ENCODE assay signal across 7 mouse cellular contexts in the genomic region with DNA sequence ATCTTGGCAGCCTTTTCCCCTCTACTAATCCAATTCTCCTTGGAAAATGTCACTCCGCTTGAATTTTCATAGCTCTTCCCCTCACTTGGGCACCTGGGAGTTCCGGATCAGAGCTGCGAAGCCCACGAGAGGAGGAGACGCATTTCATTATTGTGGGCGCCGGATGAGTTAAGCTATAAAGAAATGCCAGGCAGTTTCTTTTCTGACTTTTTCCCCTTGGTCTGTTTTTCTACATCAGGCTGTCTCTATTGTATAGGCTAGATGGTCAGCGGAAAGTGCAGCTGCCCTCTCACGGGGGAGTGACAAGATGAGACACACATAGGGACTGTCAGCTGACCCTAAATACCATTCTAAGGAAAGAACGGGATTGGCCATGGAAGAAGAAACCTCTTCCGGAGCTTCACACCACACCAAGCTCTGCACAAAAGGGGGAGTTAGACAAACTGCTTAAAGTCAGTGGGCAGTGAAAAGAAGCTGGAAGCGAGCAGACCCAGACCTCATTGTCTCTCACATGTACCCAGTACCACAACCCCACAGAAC.
DNase-seq lines count a peak whose midpoint lies in the region; ATAC-seq and TF ChIP-seq lines count a peak whose summit lies in the region.

No protein-coding gene starts in this region.

- no peak overlapping the region for H3K9ac ChIP-seq in kidney, postnatal 0 days (ENCODE audit: low read depth, low read length)
- H3K9ac ChIP-seq in heart, embryonic 12.5 days, result no peak overlapping the region
- H3K9ac ChIP-seq in liver, postnatal 0 days (replicated peaks), result no peak overlapping the region
- H3K9ac ChIP-seq in intestine, embryonic 16.5 days (ENCODE audit: low read depth, low read length), result no peak overlapping the region
- H3K9ac ChIP-seq in forebrain, embryonic 15.5 days (replicated peaks), result no peak overlapping the region

- whole genome bisulfite sequencing in kidney, postnatal 0 days, result 48% methylated on average over 12 of the region's 12 CpGs
- WGBS in heart, embryonic 12.5 days, result 46% methylated on average over 12 of the region's 12 CpGs
- WGBS in liver, postnatal 0 days (ENCODE audit: insufficient replicate concordance), result 36% methylated on average over 12 of the region's 12 CpGs
- WGBS in intestine, embryonic 16.5 days, result 67% methylated on average over 12 of the region's 12 CpGs
- 68% methylated on average over 12 of the region's 12 CpGs for WGBS in forebrain, embryonic 15.5 days

- TF ChIP-seq CTCF in kidney, postnatal 0 days (IDR thresholded peaks at IDR 0.05; ENCODE audit: low read depth), result no peak
- no peak for TF ChIP-seq CTCF in liver, postnatal 0 days (IDR thresholded peaks at IDR 0.05; ENCODE audit: low read depth)

- H3K4me1 ChIP-seq in kidney, postnatal 0 days (replicated peaks; ENCODE audit: insufficient read depth, low read length), result peaks cover 10% of the 10 kb centered on the region; the same call in 1 of the 2 replicates
- peaks cover 42% of the 10 kb centered on the region for H3K4me1 ChIP-seq in heart, embryonic 12.5 days (replicated peaks)
- H3K4me1 ChIP-seq in liver, postnatal 0 days (ENCODE audit: insufficient read depth), result peaks cover 3% of the 10 kb centered on the region; the same call in 1 of the 2 replicates
- H3K4me1 ChIP-seq in intestine, embryonic 16.5 days (ENCODE audit: control insufficient read depth, insufficient read depth, low read length), result no peaks in the 10 kb centered on the region
- peaks cover 5% of the 10 kb centered on the region; the same call in 1 of the 2 replicates for H3K4me1 ChIP-seq in forebrain, embryonic 15.5 days

- no peak for TF ChIP-seq EP300 in liver, postnatal 0 days (IDR thresholded peaks at IDR 0.05; ENCODE audit: low read depth)

- peak overlapping the region; percentile 31; the same call in 1 of the 2 replicates for H3K4me2 ChIP-seq in kidney, postnatal 0 days (ENCODE audit: low read length)
- peak overlapping the region; percentile 50 for H3K4me2 ChIP-seq in heart, embryonic 12.5 days
- peak overlapping the region; percentile 52 for H3K4me2 ChIP-seq in liver, postnatal 0 days (ENCODE audit: low read depth, low read length)
- H3K4me2 ChIP-seq in intestine, embryonic 16.5 days (ENCODE audit: low read depth, low read length), result no peak overlapping the region
- H3K4me2 ChIP-seq in forebrain, embryonic 15.5 days (replicated peaks), result no peak overlapping the region

- H3K9me3 ChIP-seq in kidney, postnatal 0 days (replicated peaks; ENCODE audit: low read length), result no peaks in the 10 kb centered on the region
- no peaks in the 10 kb centered on the region for H3K9me3 ChIP-seq in heart, embryonic 12.5 days (replicated peaks)
- no peaks in the 10 kb centered on the region for H3K9me3 ChIP-seq in liver, postnatal 0 days (ENCODE audit: low read length)
- H3K9me3 ChIP-seq in intestine, embryonic 16.5 days (ENCODE audit: control insufficient read depth, low read length), result no peaks in the 10 kb centered on the region
- H3K9me3 ChIP-seq in forebrain, embryonic 15.5 days, result no peaks in the 10 kb centered on the region

- no peaks in the 10 kb centered on the region for H3K27me3 ChIP-seq in kidney, postnatal 0 days (ENCODE audit: insufficient read depth, low read length)
- H3K27me3 ChIP-seq in heart, embryonic 12.5 days (replicated peaks), result peaks cover 4% of the 10 kb centered on the region
- H3K27me3 ChIP-seq in liver, postnatal 0 days (ENCODE audit: insufficient read depth, low read length), result no peaks in the 10 kb centered on the region
- H3K27me3 ChIP-seq in intestine, embryonic 16.5 days (replicated peaks; ENCODE audit: control insufficient read depth, insufficient read depth, low read length), result no peaks in the 10 kb centered on the region
- no peaks in the 10 kb centered on the region for H3K27me3 ChIP-seq in forebrain, embryonic 15.5 days

- H3K4me3 ChIP-seq in kidney, postnatal 0 days (replicated peaks; ENCODE audit: low read depth, low read length), result no peak overlapping the region
- no peak overlapping the region for H3K4me3 ChIP-seq in heart, embryonic 12.5 days
- no peak overlapping the region for H3K4me3 ChIP-seq in liver, postnatal 0 days (ENCODE audit: low read depth, low read length)
- H3K4me3 ChIP-seq in intestine, embryonic 16.5 days (ENCODE audit: low read length), result no peak overlapping the region
- no peak overlapping the region for H3K4me3 ChIP-seq in forebrain, embryonic 15.5 days

- no peaks in the 10 kb centered on the region for H3K36me3 ChIP-seq in kidney, postnatal 0 days (ENCODE audit: insufficient read depth, low read length)
- H3K36me3 ChIP-seq in heart, embryonic 12.5 days, result no peaks in the 10 kb centered on the region
- no peaks in the 10 kb centered on the region for H3K36me3 ChIP-seq in liver, postnatal 0 days (replicated peaks; ENCODE audit: insufficient read depth, low read length)
- H3K36me3 ChIP-seq in intestine, embryonic 16.5 days (ENCODE audit: control insufficient read depth, insufficient read depth, low read length), result no peaks in the 10 kb centered on the region
- H3K36me3 ChIP-seq in forebrain, embryonic 15.5 days, result no peaks in the 10 kb centered on the region

- no peak overlapping the region for H3K27ac ChIP-seq in kidney, postnatal 0 days
- peak overlapping the region; percentile 28; the same call in 1 of the 2 replicates for H3K27ac ChIP-seq in heart, embryonic 12.5 days (ENCODE audit: poor library complexity, severe bottlenecking)
- H3K27ac ChIP-seq in liver, postnatal 0 days (ENCODE audit: low read depth), result no peak overlapping the region
- H3K27ac ChIP-seq in intestine, embryonic 16.5 days (ENCODE audit: low read length), result no peak overlapping the region
- H3K27ac ChIP-seq in forebrain, embryonic 15.5 days (replicated peaks), result no peak overlapping the region

- no peak for DNase-seq in kidney, postnatal 0 days (ENCODE audit: low spot score)
- DNase-seq in kidney, adult 11 months, result no peak
- no peak for DNase-seq in liver, postnatal 0 days

- ATAC-seq in kidney, postnatal 0 days (replicated peaks; ENCODE audit: low FRiP score, low read depth), result no peak
- ATAC-seq in activated CD4-positive, CD25-positive, alpha-beta regulatory T cell, adult 4 months, result peak; percentile 34
- ATAC-seq in heart, embryonic 12.5 days (ENCODE audit: insufficient number of reproducible peaks, low FRiP score), result no peak
- no peak for ATAC-seq in liver, postnatal 0 days
- ATAC-seq in intestine, embryonic 16.5 days, result no peak
- no peak for ATAC-seq in forebrain, embryonic 15.5 days (replicated peaks)

Comparison
In these comparisons a context has a peak if more than half of its experiments do, and no peak if none do; other contexts are left out.
1. H3K4me2 ChIP-seq: peak in kidney, postnatal 0 days (single experiment), heart, embryonic 12.5 days (single experiment) and liver, postnatal 0 days (single experiment); none in intestine, embryonic 16.5 days (single experiment) and forebrain, embryonic 15.5 days (single experiment).